Mouse (Mus musculus): Measurements from ENCODE around the gene Cd4. TPM values are rescaled to one million over a fixed set of nuclear protein-coding genes. Genes with fewer than 3 reads are reported as not detected.

The Cd4 gene
- total and polyA plus RNA-seq, 3 experiments, result not detected

- peaks cover 6 to 12% of the 10 kb centered on the region in 2 experiments for H3K4me1 ChIP-seq (ENCODE audit: control insufficient read depth in 1 of 2, insufficient read depth in 2 of 2, low read length in 2 of 2)
- DNase-seq (ENCODE audit: low read depth, low spot score), result no peak
- H3K4me3 ChIP-seq (ENCODE audit: control insufficient read depth in 1 of 2, insufficient read depth in 1 of 2, low read depth in 2 of 2, low read length in 2 of 2), result no peak overlapping the region
- H3K9ac ChIP-seq (ENCODE audit: control insufficient read depth, low read depth, low read length, poor library complexity, severe bottlenecking), result no peak overlapping the region
- no peaks in the 10 kb centered on the region for H3K27me3 ChIP-seq (ENCODE audit: control insufficient read depth in 1 of 2, insufficient read depth in 2 of 2, low read length in 2 of 2)
- no peak overlapping the region for H3K27ac ChIP-seq (ENCODE audit: control insufficient read depth, low read depth, low read length)
- no peak for TF ChIP-seq MAZ (IDR thresholded peaks at IDR 0.05; ENCODE audit: low read depth, low read length)
- no peak for TF ChIP-seq GATA1 (IDR thresholded peaks at IDR 0.05; ENCODE audit: low read depth, low read length)
- no peak for TF ChIP-seq ZKSCAN1 (IDR thresholded peaks at IDR 0.05; ENCODE audit: low read depth, low read length)
- no peak for TF ChIP-seq TCF12 (IDR thresholded peaks at IDR 0.05; ENCODE audit: low read depth, low read length)
- TF ChIP-seq SMC3 (IDR thresholded peaks at IDR 0.05; ENCODE audit: low read depth, low read length), result no peak
- TF ChIP-seq RAD21 (IDR thresholded peaks at IDR 0.05; ENCODE audit: low read depth, low read length), result no peak
- TF ChIP-seq MAX (IDR thresholded peaks at IDR 0.05; ENCODE audit: low read length), result no peak
- TF ChIP-seq ETS1 (IDR thresholded peaks at IDR 0.05; ENCODE audit: low read depth, low read length), result no peak
- H3K36me3 ChIP-seq (ENCODE audit: control insufficient read depth in 1 of 2, insufficient read depth in 2 of 2, low read length in 2 of 2), result peaks cover 2 to 5% of the 10 kb centered on the region in 2 experiments; a peak in 2 of 4 replicates
- H3K9me3 ChIP-seq (replicated peaks; ENCODE audit: insufficient read depth, low read length), result no peaks in the 10 kb centered on the region
- H3K79me2 ChIP-seq (ENCODE audit: control insufficient read depth, insufficient read depth, low read length, poor library complexity), result peaks cover 14% of the 10 kb centered on the region
Observed at GRCm38 (mm10) chr6:124934670-124935069, 46.6 kb upstream of the Cd4 start.

- peak; percentile 8; the same call in 1 of the 2 replicates for TF ChIP-seq SMC3 (IDR thresholded peaks at IDR 0.05; ENCODE audit: low read depth, low read length)
- no peak for TF ChIP-seq ZMIZ1 (IDR thresholded peaks at IDR 0.05; ENCODE audit: low read depth, low read length)
- no peak for TF ChIP-seq ETS1 (IDR thresholded peaks at IDR 0.05; ENCODE audit: low read depth, low read length)
- no peak for TF ChIP-seq JUND (IDR thresholded peaks at IDR 0.05; ENCODE audit: low read depth, low read length)
- TF ChIP-seq POLR2A (IDR thresholded peaks at IDR 0.05; ENCODE audit: control insufficient read depth in 1 of 2, insufficient read depth in 1 of 2, low read depth in 1 of 2, low read length in 2 of 2, poor library complexity in 1 of 2), result no peak
- no peak for TF ChIP-seq ELF1 (IDR thresholded peaks at IDR 0.05; ENCODE audit: low read depth, low read length)
- no peak for TF ChIP-seq UBTF (IDR thresholded peaks at IDR 0.05; ENCODE audit: borderline replicate concordance, insufficient read depth, low read depth, low read length)
- TF ChIP-seq ZNF384 (IDR thresholded peaks at IDR 0.05; ENCODE audit: low read depth, low read length), result peak; percentile 58
- TF ChIP-seq SIN3A (IDR thresholded peaks at IDR 0.05; ENCODE audit: low read length), result no peak
- TF ChIP-seq TAL1 (IDR thresholded peaks at IDR 0.05; ENCODE audit: low read length), result no peak
- no peak for TF ChIP-seq ZC3H11A (IDR thresholded peaks at IDR 0.05; ENCODE audit: low read depth, low read length)
- TF ChIP-seq TBP (IDR thresholded peaks at IDR 0.05; ENCODE audit: low read depth, low read length), result no peak
- no peak for TF ChIP-seq MAZ (IDR thresholded peaks at IDR 0.05; ENCODE audit: low read depth, low read length)
- no peak for TF ChIP-seq MAFK (IDR thresholded peaks at IDR 0.05; ENCODE audit: borderline replicate concordance, low read depth, low read length)
- no peak for TF ChIP-seq MXI1 (IDR thresholded peaks at IDR 0.05; ENCODE audit: low read depth, low read length)
- H3K27ac ChIP-seq (ENCODE audit: control insufficient read depth, low read depth, low read length), result no peak overlapping the region
- no peak overlapping the region for H3K4me3 ChIP-seq (ENCODE audit: control insufficient read depth in 1 of 2, insufficient read depth in 1 of 2, low read depth in 2 of 2, low read length in 2 of 2)
- H3K9me3 ChIP-seq (replicated peaks; ENCODE audit: insufficient read depth, low read length), result no peaks in the 10 kb centered on the region
- H3K9ac ChIP-seq (ENCODE audit: control insufficient read depth, low read depth, low read length, poor library complexity, severe bottlenecking), result no peak overlapping the region
- H3K79me2 ChIP-seq (ENCODE audit: control insufficient read depth, insufficient read depth, low read length, poor library complexity), result peaks cover 14% of the 10 kb centered on the region
- H3K4me1 ChIP-seq (ENCODE audit: control insufficient read depth in 1 of 2, insufficient read depth in 2 of 2, low read length in 2 of 2), result peaks cover 6 to 12% of the 10 kb centered on the region in 2 experiments
- no peak for DNase-seq (ENCODE audit: low read depth, low spot score)
- peaks cover 2 to 5% of the 10 kb centered on the region in 2 experiments; a peak in 2 of 4 replicates for H3K36me3 ChIP-seq (ENCODE audit: control insufficient read depth in 1 of 2, insufficient read depth in 2 of 2, low read length in 2 of 2)
- no peaks in the 10 kb centered on the region for H3K27me3 ChIP-seq (ENCODE audit: control insufficient read depth in 1 of 2, insufficient read depth in 2 of 2, low read length in 2 of 2)
Observed at GRCm38 (mm10) chr6:124933127-124933526, 45.1 kb upstream of the Cd4 start.

Data from MEL (cell line).